Comparison of ENCODE assay signal across 23 mouse cellular contexts in the genomic region with DNA sequence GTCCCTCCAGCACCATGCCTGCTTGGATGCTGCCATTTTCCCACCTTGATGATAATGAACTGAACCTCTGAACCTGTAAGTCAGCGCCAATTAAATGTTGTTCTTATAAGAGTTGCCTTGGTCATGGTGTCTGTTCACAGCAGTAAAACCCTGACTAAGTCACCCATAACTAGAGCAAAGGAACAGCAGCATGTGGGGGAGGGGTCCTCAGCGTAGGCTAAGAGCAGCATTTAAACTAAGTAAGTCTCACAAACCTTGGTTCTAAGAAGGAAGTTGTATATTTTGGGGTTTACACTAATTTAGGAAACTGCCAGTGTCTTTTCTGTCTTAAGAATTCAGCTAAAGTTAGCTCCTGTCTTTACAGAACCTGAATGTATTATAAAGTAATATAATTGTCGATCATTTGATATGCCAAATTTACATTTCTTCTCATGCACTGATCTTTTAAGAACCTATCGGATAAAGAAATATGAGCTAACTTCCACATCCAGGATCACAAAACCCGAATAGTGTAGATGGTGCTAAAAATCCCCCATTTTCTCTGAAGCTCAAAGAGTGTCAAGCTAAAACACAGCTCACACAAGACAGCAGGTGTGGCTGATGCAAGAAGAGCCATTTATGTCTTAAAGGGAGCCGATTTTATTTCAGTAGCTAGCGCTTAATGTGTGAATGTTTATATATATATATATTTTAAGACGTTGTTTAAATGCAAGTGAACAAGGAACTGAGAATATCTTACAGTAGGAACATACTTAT. TPM values are rescaled to one million over a fixed set of nuclear protein-coding genes. Genes with fewer than 3 reads are reported as not detected.
"Had no signal": no experiment of that assay in that cellular context is flagged by ENCODE, and none has a peak within 500 bp of the region (broad histone marks: within the 10 kb centered on the region; RNA-seq: fewer than 3 reads in every experiment).

No protein-coding gene starts in this region.

- DNase-seq: kidney, adult 18-20 months; kidney, adult 9 months; kidney, postnatal 14 days; kidney, postnatal 4 days; liver; lung, adult 18-20 months; lung, postnatal 10 days; lung, postnatal 36 days; thymus, postnatal 25 days had no signal

- H3K9ac ChIP-seq: limb, embryonic 13.5 days; liver, embryonic 12.5 days; liver, embryonic 15.5 days; lung, embryonic 15.5 days; midbrain, embryonic 13.5 days; neural tube, embryonic 13.5 days had no signal

- H3K36me3 ChIP-seq: limb, embryonic 10.5 days; limb, embryonic 13.5 days; liver, embryonic 12.5 days; liver, embryonic 15.5 days; lung, embryonic 15.5 days; midbrain, embryonic 10.5 days; midbrain, embryonic 13.5 days; neural tube, embryonic 13.5 days had no signal

- H3K4me1 ChIP-seq: limb, embryonic 10.5 days; limb, embryonic 13.5 days; liver, embryonic 12.5 days; liver, embryonic 15.5 days; lung, embryonic 15.5 days; megakaryocyte, embryonic 14.5 days; midbrain, embryonic 10.5 days; midbrain, embryonic 13.5 days had no signal

- H3K27ac ChIP-seq: limb, embryonic 10.5 days; limb, embryonic 13.5 days; liver, embryonic 12.5 days; liver, embryonic 15.5 days; lung, embryonic 15.5 days; midbrain, embryonic 10.5 days; midbrain, embryonic 13.5 days; neural tube, embryonic 13.5 days; stomach, postnatal 0 days had no signal

- H3K4me2 ChIP-seq: limb, embryonic 13.5 days; liver, embryonic 12.5 days; liver, embryonic 15.5 days; lung, embryonic 15.5 days; midbrain, embryonic 13.5 days; neural tube, embryonic 13.5 days had no signal

- ATAC-seq: intestine, embryonic 16.5 days; liver, embryonic 12.5 days; midbrain, embryonic 13.5 days; midbrain, embryonic 16.5 days had no signal

- H3K4me3 ChIP-seq: limb, embryonic 10.5 days; limb, embryonic 13.5 days; liver, embryonic 12.5 days; liver, embryonic 15.5 days; lung, embryonic 15.5 days; megakaryocyte, embryonic 14.5 days; midbrain, embryonic 10.5 days; midbrain, embryonic 13.5 days; myocyte; neural tube, embryonic 13.5 days had no signal

- H3K27me3 ChIP-seq: limb, embryonic 13.5 days; liver, embryonic 12.5 days; liver, embryonic 15.5 days; lung, embryonic 15.5 days; megakaryocyte, embryonic 14.5 days; midbrain, embryonic 13.5 days; neural tube, embryonic 13.5 days had no signal

- H3K9me3 ChIP-seq: limb, embryonic 10.5 days; limb, embryonic 13.5 days; liver, embryonic 12.5 days; liver, embryonic 15.5 days; lung, embryonic 15.5 days; megakaryocyte, embryonic 14.5 days; midbrain, embryonic 10.5 days; midbrain, embryonic 13.5 days; neural tube, embryonic 13.5 days had no signal

RNA-seq across cellular contexts. Expression of a gene that starts 45.0 kb away (rescaled TPM):
- total RNA-seq: monocyte, adult 5-6 weeks had no signal
